Mouse (Mus musculus) thymus, adult 2 months (tissue): ENCODE results near the gene Mylk4.

Source experiments
- CTCF ChIP-seq: fragments of 200-500 bp; IDR thresholded peaks from 2 replicates; pipeline ENCODE4 v1.5.1; 2012; ENCODE audit warnings: mild to moderate bottlenecking, control low read depth, low read length, moderate library complexity, borderline replicate concordance; ENCODE audit not compliant: control insufficient read depth, poor library complexity, insufficient read depth; ENCODE audit errors: extremely low read depth
- POLR2A ChIP-seq: fragments of 200-500 bp; IDR thresholded peaks from 2 replicates; pipeline ENCODE4 v1.6.1; 2012; ENCODE audit warnings: mild to moderate bottlenecking, low read length, control low read depth, moderate library complexity; ENCODE audit not compliant: control insufficient read depth, poor library complexity, insufficient read depth; ENCODE audit errors: extremely low read depth

DNA sequence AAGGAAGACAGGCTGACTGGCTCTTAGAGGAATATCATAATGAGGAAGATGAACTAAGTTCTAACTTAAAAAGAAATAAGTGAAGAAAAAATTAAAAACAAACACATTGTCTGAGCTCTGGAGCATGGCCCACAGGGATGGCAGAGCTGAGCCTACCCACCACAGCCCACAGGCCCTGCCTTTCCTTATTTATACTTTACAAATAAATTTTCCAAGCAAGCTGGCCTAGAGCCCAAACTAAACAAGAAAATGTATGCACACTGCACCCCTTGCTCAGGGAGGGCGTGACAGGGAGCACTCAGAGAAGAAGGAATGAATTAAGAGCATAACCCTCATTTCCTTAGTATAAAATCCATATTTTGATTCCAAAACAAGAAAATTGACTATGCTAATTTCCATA lies 82.2 kb downstream of the Mylk4 start:
- TF ChIP-seq POLR2A, result no peak
- TF ChIP-seq CTCF, result no peak
